Mouse (Mus musculus): ENCODE measurements around the gene Capn7. TPM values are rescaled to one million over a fixed set of nuclear protein-coding genes. Genes with fewer than 3 reads are reported as not detected.

The Capn7 gene
- polyA plus RNA-seq, 1 experiment from 2014 or later: 24.8 TPM

DNA sequence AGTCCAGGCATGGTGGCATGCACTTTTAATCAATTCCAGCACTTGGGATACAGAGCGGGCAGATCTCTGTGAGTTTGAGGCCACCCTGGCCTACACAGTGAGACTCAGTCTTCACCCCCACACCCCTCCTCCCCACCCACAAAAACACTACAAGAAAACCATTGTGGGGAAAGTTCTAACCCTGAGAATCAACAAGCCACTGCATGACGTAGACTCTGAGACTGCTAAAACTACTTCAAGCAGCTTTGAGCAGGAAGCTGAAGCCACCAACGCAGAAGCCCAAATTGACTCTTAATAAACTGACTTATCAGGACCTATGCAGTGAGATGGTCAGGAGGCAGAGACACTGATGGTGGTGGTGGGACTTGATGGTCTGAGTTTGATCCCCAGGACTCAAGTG, 62.8 kb downstream of the Capn7 start:
- Histone ChIP-seq H3K4me1 (replicated peaks; ENCODE audit: control insufficient read depth, insufficient read depth) (no peaks in the 10 kb centered on the region), H3K4me2 (replicated peaks; ENCODE audit: low read depth) (no peak overlapping the region), H3K27me3 (ENCODE audit: control insufficient read depth, insufficient read depth, low read length) (no peaks in the 10 kb centered on the region), H3K9me3 (ENCODE audit: control insufficient read depth, low read length) (no peaks in the 10 kb centered on the region), H3K9ac (ENCODE audit: low read length) (no peak overlapping the region), H3K27ac (replicated peaks) (no peak overlapping the region), H3K4me3 (ENCODE audit: low read depth, low read length) (no peak overlapping the region), H3K36me3 (ENCODE audit: control insufficient read depth, insufficient read depth, low read length) (no peaks in the 10 kb centered on the region)
- DNase-seq (ENCODE audit: low spot score) (no peak), ATAC-seq (ENCODE audit: low FRiP score, low TSS enrichment) (no peak)
- WGBS: 76% methylated on average over 3 of the region's 3 CpGs
- TF ChIP-seq EP300 (optimal IDR thresholded peaks at IDR 0.05): no peak
- no peak for TF ChIP-seq CTCF (IDR thresholded peaks at IDR 0.05; ENCODE audit: low read depth)

DNA sequence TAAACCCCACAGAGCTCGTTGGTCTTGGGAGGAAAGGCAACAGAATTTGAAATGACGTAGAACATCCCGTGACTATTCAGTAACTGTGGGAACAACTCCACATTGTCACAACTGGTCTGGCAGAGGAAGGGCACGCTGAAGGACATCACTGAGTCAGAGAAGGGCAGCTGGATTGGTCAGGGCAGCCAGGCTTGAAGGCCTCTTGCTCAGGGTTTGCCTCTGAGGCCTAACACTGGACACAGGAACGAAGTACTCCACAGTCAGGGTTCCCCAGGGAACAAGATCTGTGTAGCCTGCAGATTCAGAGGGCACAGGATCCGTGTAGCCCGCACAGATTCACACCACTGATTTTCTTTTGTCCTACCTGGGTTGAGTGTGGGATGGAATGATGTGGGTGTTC, 63.8 kb downstream of the Capn7 start:
- no peak overlapping the region for H3K27ac ChIP-seq (replicated peaks)
- DNase-seq (ENCODE audit: low spot score): no peak
- H3K4me3 ChIP-seq (ENCODE audit: low read depth, low read length): no peak overlapping the region
- WGBS: 79% methylated on average over 7 of the region's 7 CpGs
- H3K9me3 ChIP-seq (ENCODE audit: control insufficient read depth, low read length): no peaks in the 10 kb centered on the region
- H3K4me1 ChIP-seq (replicated peaks; ENCODE audit: control insufficient read depth, insufficient read depth): no peaks in the 10 kb centered on the region
- TF ChIP-seq EP300 (optimal IDR thresholded peaks at IDR 0.05): no peak
- no peak for TF ChIP-seq CTCF (IDR thresholded peaks at IDR 0.05; ENCODE audit: low read depth)
- H3K9ac ChIP-seq (ENCODE audit: low read length): no peak overlapping the region
- H3K27me3 ChIP-seq (ENCODE audit: control insufficient read depth, insufficient read depth, low read length): no peaks in the 10 kb centered on the region
- no peaks in the 10 kb centered on the region for H3K36me3 ChIP-seq (ENCODE audit: control insufficient read depth, insufficient read depth, low read length)
- no peak overlapping the region for H3K4me2 ChIP-seq (replicated peaks; ENCODE audit: low read depth)
- no peak for ATAC-seq (ENCODE audit: low FRiP score, low TSS enrichment)

DNA sequence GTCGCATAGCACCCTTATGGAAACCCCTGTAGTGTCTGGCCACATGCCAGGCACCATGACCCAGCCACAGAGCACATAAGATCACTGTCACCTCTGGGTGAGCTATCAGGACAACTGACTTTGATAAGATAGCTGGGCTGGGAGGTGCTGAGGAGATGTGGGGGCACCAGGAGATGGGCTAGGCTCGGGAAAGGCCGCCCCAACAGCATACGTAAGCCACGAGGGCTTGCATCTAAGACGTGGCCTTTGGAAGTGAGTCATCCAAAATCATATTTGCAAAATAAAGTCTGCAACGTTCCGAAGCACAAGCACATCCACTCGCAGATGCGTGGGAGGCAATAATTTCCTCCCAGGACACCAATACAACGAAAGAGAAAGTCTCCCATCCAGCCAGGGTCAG, 64.5 kb downstream of the Capn7 start:
- 57% methylated on average over 11 of the region's 11 CpGs for WGBS
- H3K4me1 ChIP-seq (replicated peaks; ENCODE audit: control insufficient read depth, insufficient read depth): no peaks in the 10 kb centered on the region
- no peaks in the 10 kb centered on the region for H3K27me3 ChIP-seq (ENCODE audit: control insufficient read depth, insufficient read depth, low read length)
- H3K9me3 ChIP-seq (ENCODE audit: control insufficient read depth, low read length): no peaks in the 10 kb centered on the region
- no peak overlapping the region for H3K4me2 ChIP-seq (replicated peaks; ENCODE audit: low read depth)
- 0 out of 2 replicates have a peak overlapping the region, but pooled peaks have one; percentile 13 for H3K27ac ChIP-seq (replicated peaks)
- TF ChIP-seq CTCF (IDR thresholded peaks at IDR 0.05; ENCODE audit: low read depth) (no peak), EP300 (optimal IDR thresholded peaks at IDR 0.05) (no peak)
- no peak for DNase-seq (ENCODE audit: low spot score)
- H3K9ac ChIP-seq (ENCODE audit: low read length): no peak overlapping the region
- no peaks in the 10 kb centered on the region for H3K36me3 ChIP-seq (ENCODE audit: control insufficient read depth, insufficient read depth, low read length)
- ATAC-seq (ENCODE audit: low FRiP score, low TSS enrichment): 0 out of 2 replicates have a peak, but pooled peaks have one; percentile 16
- H3K4me3 ChIP-seq (ENCODE audit: low read depth, low read length): no peak overlapping the region

DNA sequence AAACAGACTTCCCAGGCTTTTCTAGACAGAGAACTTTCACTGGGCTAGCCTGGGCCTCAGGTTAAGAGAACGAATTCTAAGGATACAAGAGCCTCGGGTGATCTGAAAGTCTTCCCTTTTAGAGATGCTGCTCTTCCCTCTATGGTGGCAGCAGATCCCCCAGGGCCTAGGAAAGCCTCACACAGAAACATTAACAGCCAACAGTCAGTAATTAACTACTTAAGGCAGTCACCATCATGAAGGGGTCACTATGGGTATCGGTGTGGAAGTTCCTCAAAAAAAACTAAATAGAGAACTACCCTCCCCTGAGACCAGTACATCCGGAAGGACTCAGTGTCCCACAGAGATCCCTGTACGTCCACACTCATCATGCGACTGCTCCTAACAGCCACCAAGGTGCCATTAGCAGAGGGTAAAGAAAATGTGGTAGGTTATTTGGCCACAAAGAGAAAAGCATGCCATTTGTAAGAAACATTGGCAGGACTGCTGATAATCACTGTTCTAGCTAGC, 65.5 kb downstream of the Capn7 start:
- ATAC-seq (ENCODE audit: low FRiP score, low TSS enrichment) (no peak), DNase-seq (ENCODE audit: low spot score) (no peak)
- Histone ChIP-seq H3K9ac (ENCODE audit: low read length) (no peak overlapping the region), H3K27ac (replicated peaks) (peak overlapping the region; percentile 35; the same call in 1 of the 2 replicates), H3K4me2 (replicated peaks; ENCODE audit: low read depth) (no peak overlapping the region), H3K36me3 (ENCODE audit: control insufficient read depth, insufficient read depth, low read length) (no peaks in the 10 kb centered on the region), H3K27me3 (ENCODE audit: control insufficient read depth, insufficient read depth, low read length) (no peaks in the 10 kb centered on the region), H3K4me1 (replicated peaks; ENCODE audit: control insufficient read depth, insufficient read depth) (no peaks in the 10 kb centered on the region), H3K9me3 (ENCODE audit: control insufficient read depth, low read length) (no peaks in the 10 kb centered on the region), H3K4me3 (ENCODE audit: low read depth, low read length) (no peak overlapping the region)
- no peak for TF ChIP-seq CTCF (IDR thresholded peaks at IDR 0.05; ENCODE audit: low read depth)
- TF ChIP-seq EP300 (optimal IDR thresholded peaks at IDR 0.05): no peak
- WGBS: 83% methylated on average over 6 of the region's 6 CpGs

DNA sequence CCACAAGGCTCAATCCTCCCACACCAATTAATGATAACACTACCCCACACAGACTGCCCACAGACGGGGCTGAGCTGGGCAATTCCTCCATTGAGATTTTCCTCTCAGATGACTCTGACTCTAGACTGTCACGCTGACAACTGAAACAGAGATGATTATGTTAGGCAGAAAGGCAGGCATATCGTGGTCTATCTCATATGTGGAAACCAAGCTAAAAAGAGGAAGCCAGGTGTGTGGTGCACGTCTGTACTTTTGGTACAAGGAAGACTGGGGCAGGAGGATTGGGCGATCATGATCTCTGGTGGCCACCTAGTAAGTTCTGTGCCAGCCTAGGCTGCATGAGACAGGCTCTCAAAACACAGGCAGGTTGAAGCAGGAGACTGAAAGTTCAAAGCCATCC, 66.3 kb downstream of the Capn7 start:
- no peaks in the 10 kb centered on the region for H3K4me1 ChIP-seq (replicated peaks; ENCODE audit: control insufficient read depth, insufficient read depth)
- H3K27ac ChIP-seq (replicated peaks): no peak overlapping the region
- no peak overlapping the region for H3K4me2 ChIP-seq (replicated peaks; ENCODE audit: low read depth)
- no peak overlapping the region for H3K4me3 ChIP-seq (ENCODE audit: low read depth, low read length)
- TF ChIP-seq CTCF (IDR thresholded peaks at IDR 0.05; ENCODE audit: low read depth): no peak
- no peak for TF ChIP-seq EP300 (optimal IDR thresholded peaks at IDR 0.05)
- 82% methylated on average over 5 of the region's 5 CpGs for WGBS
- no peak for ATAC-seq (ENCODE audit: low FRiP score, low TSS enrichment)
- no peak for DNase-seq (ENCODE audit: low spot score)
- H3K9ac ChIP-seq (ENCODE audit: low read length): no peak overlapping the region
- H3K36me3 ChIP-seq (ENCODE audit: control insufficient read depth, insufficient read depth, low read length): no peaks in the 10 kb centered on the region
- H3K27me3 ChIP-seq (ENCODE audit: control insufficient read depth, insufficient read depth, low read length): no peaks in the 10 kb centered on the region
- no peaks in the 10 kb centered on the region for H3K9me3 ChIP-seq (ENCODE audit: control insufficient read depth, low read length)

DNA sequence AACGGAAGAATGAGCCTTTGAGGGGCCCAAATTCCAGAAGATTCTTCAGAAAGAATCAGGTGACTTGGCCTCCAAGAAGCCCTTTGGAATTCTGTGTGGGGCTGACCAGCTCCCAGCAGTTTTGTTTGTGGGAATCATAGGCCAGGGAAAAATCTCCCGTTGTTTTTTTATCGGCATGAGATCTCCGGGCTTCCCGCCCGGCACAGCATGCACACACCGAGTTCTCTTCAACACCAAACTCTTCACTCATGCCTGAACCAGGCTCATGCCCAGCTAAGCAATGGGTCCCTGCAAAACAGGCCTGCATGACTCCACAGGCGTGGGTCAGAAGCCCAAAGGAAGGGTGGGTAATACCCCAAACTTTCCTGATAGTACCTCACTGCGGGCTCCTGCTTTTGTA, 67.1 kb downstream of the Capn7 start:
- Histone ChIP-seq H3K9me3 (ENCODE audit: control insufficient read depth, low read length) (no peaks in the 10 kb centered on the region), H3K27ac (replicated peaks) (0 out of 2 replicates have a peak overlapping the region, but pooled peaks have one; percentile 13), H3K9ac (ENCODE audit: low read length) (no peak overlapping the region), H3K4me3 (ENCODE audit: low read depth, low read length) (no peak overlapping the region), H3K4me2 (replicated peaks; ENCODE audit: low read depth) (no peak overlapping the region), H3K36me3 (ENCODE audit: control insufficient read depth, insufficient read depth, low read length) (no peaks in the 10 kb centered on the region), H3K4me1 (replicated peaks; ENCODE audit: control insufficient read depth, insufficient read depth) (no peaks in the 10 kb centered on the region), H3K27me3 (ENCODE audit: control insufficient read depth, insufficient read depth, low read length) (no peaks in the 10 kb centered on the region)
- TF ChIP-seq EP300 (optimal IDR thresholded peaks at IDR 0.05): no peak
- TF ChIP-seq CTCF (IDR thresholded peaks at IDR 0.05; ENCODE audit: low read depth): no peak
- ATAC-seq (ENCODE audit: low FRiP score, low TSS enrichment): no peak
- DNase-seq (ENCODE audit: low spot score): no peak
- WGBS: 63% methylated on average over 9 of the region's 9 CpGs

Data from stomach, postnatal 0 days (tissue).